26 mouse cellular contexts compared by ENCODE assay signal in genomic region chr11:32445135-32445534, GRCm38 (mm10).
"Had no signal": no experiment of that assay in that cellular context is flagged by ENCODE, and none has a peak within 500 bp of the region (broad histone marks: within the 10 kb centered on the region; RNA-seq: fewer than 3 reads in every experiment).

No protein-coding gene starts in this region.

- H3K27ac ChIP-seq: gastrocnemius, adult 2 months; heart, adult 2 months; hindbrain, embryonic 10.5 days; hindbrain, embryonic 12.5 days; hindbrain, embryonic 14.5 days; intestine, embryonic 15.5 days; layer of hippocampus, adult 2 months; left cerebral cortex, adult 2 months; limb, embryonic 10.5 days; limb, embryonic 12.5 days; liver, embryonic 13.5 days; liver, embryonic 15.5 days had no signal

- ATAC-seq: hindbrain, embryonic 16.5 days; intestine, embryonic 15.5 days; intestine, postnatal 0 days had no signal

- H3K36me3 ChIP-seq: heart, embryonic 12.5 days; hindbrain, embryonic 10.5 days; hindbrain, embryonic 12.5 days; intestine, embryonic 15.5 days; limb, embryonic 10.5 days; limb, embryonic 12.5 days; liver, embryonic 13.5 days; liver, embryonic 15.5 days had no signal

- H3K4me1 ChIP-seq: heart, embryonic 12.5 days; hindbrain, embryonic 12.5 days; intestine, embryonic 15.5 days; limb, embryonic 10.5 days; limb, embryonic 12.5 days; liver, embryonic 13.5 days; liver, embryonic 15.5 days had no signal

- H3K4me2 ChIP-seq: heart, embryonic 12.5 days; hindbrain, embryonic 12.5 days; hindbrain, embryonic 14.5 days; intestine, embryonic 15.5 days; limb, embryonic 12.5 days; liver, embryonic 11.5 days; liver, embryonic 13.5 days; liver, embryonic 15.5 days had no signal

- H3K4me3 ChIP-seq: gastrocnemius, adult 2 months; heart, adult 2 months; heart, embryonic 12.5 days; hindbrain, embryonic 10.5 days; hindbrain, embryonic 12.5 days; intestine, embryonic 15.5 days; layer of hippocampus, adult 2 months; left cerebral cortex, adult 2 months; limb, embryonic 10.5 days; limb, embryonic 12.5 days; liver, embryonic 13.5 days; liver, embryonic 15.5 days had no signal

- H3K9ac ChIP-seq: heart, embryonic 12.5 days; hindbrain, embryonic 12.5 days; hindbrain, embryonic 14.5 days; intestine, embryonic 15.5 days; limb, embryonic 12.5 days; liver, embryonic 13.5 days; liver, embryonic 15.5 days had no signal

- DNase-seq: gastrocnemius, adult 2 months; gastrocnemius, postnatal 10 days; gastrocnemius, postnatal 25 days; heart, adult 2 months; heart, postnatal 10 days; heart, postnatal 4 days; kidney, adult 18-20 months; kidney, adult 8-10 months; kidney, postnatal 10 days; kidney, postnatal 25 days; kidney, postnatal 4 days; liver; liver, embryonic 13.5 days had no signal

- H3K9me3 ChIP-seq: hindbrain, embryonic 10.5 days; hindbrain, embryonic 12.5 days; intestine, embryonic 15.5 days; limb, embryonic 10.5 days; limb, embryonic 12.5 days; liver, embryonic 13.5 days; liver, embryonic 15.5 days had no signal

- H3K27me3 ChIP-seq: heart, embryonic 12.5 days; hindbrain, embryonic 12.5 days; intestine, embryonic 15.5 days; limb, embryonic 12.5 days; liver, embryonic 13.5 days; liver, embryonic 15.5 days had no signal
